Mouse (Mus musculus): ENCODE measurements around the gene Rapgef1.
"Not testable (repeated sequence)": the region's sequence is repeated elsewhere in the genome, so short reads cannot be mapped to it uniquely, and the experiment has no call there.

Gene Rapgef1

DNA sequence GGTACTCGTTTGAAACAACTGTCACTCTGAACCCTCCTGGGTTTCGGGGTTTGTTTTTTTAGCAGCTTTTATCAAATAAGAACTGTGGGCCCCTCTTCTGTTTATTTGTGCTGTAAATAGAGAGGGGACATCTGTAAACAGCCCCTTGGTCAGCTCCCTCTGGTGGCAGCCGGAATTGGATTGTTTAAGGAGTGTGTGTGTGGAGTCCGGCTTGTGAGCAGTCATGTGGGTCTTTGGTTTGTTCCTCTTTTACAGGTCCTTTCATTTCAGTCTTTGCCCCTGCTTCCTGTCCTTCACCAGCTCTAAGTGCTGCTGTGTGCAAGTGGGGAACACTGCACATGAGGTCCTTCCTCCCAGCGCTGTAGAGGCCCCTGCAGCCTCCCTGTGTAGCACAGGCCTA lies 119.8 kb downstream of the Rapgef1 start:
- DNase-seq (ENCODE audit: low spot score in 2 of 2): no peak

GRCm38 (mm10) chr2:29741207-29741606 lies 121.7 kb downstream of the Rapgef1 start:
- DNase-seq (ENCODE audit: low spot score in 2 of 2): no peak

DNA sequence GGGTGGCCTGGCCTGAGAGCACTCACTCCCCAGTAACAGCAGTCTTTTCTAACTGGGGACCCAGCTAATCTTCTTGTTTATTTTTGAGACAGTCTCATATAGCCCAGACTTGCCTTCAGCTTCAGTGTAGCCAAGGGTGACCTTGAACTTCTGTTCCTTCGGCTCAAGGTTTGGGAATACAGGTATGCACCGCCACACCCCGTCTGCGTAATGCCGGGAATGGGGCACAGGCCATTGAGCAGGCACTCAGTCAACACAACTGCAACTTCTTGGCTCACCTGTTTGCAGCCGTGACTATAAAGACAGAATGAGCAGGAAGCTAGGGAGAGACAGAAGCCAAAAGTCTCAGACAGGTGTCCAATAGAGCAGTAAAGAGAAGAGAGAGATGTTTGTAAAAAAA lies 124.7 kb downstream of the Rapgef1 start:
- no peak for DNase-seq (ENCODE audit: low spot score in 2 of 2)

DNA sequence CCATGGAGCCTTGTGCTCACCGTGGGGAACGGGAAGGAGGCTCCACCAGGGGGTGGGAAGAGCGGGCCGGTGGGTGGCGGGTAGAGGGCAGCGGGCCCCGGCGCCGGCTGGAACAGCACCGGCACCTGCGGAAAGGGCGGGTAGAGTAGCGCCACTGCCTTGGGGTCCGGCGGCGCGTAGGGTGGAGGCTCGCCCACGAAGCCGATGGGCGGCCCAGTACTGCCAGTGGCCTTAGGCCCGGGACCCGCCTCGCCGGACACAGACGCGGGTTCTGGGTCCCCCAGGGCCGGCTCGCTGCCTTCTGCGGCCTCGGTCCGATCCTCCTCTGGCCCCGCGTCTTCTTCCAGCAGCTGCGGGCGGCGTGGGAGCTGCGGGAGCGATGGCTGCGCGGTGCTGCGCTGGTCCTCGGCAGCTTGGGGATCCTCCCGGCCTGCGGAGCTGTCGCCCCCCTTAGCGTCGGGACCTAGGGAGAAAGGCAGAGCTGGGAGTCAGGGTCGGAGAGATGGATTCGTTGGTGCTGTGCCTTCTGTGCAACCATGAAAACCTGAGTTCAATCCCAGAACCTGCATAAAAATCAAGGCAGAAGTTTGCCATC lies 127.8 kb downstream of the Rapgef1 start:
- no peak for DNase-seq (ENCODE audit: low spot score in 2 of 2)

DNA sequence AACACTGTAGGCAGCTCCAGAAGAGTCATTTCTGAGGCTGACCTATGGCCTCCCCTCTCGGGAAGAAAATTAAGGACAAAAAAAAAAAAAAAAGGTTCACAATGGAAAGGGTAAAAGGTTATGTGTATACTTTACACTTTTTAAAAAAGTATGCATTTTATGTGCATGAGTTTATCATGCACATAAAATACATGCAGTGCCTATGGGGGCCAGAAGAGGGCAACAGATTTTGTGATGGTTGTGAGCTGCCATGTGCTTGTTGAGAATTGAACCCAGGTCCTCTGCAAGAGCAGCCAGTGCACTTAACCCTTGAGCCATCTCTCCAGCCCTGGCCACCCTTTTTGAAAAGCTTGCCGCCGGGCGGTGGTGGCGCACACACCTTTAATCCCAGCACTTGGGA lies 128.3 kb downstream of the Rapgef1 start:
- DNase-seq (ENCODE audit: low spot score in 2 of 2): no peak

- DNase-seq (ENCODE audit: low spot score in 2 of 2): no peak
Measured at GRCm38 (mm10) chr2:29748499-29748898, 129.0 kb downstream of the Rapgef1 start.

DNA sequence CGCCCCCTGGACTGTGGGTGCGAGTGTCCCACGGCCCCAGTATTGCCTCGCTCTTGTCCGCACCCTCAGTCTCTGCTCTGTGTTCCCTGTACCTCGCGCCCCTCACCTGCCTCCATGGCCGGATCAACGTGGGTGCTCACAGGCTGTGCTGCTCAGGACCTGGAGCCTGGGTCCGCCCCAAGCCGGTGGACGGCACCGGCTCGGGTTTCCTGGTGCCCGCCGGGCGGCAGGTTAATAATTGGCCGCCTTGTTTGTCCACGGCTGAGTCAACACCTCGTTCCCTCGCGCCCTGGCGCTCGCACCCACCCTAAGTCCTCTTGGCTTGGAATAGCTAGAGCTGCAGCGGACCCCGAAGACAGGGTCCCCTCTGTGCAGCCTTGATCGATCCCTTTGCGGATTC lies 132.0 kb downstream of the Rapgef1 start, which contains the start of gene Gm13420:
TSS of gene Gm13420 (minus strand) at position 189 of the 400 bp plus-strand sequence.
- DNase-seq (ENCODE audit: low spot score in 2 of 2): no peak

- no peak for DNase-seq (ENCODE audit: low spot score in 2 of 2)
Measured at GRCm38 (mm10) chr2:29752397-29752796, 132.9 kb downstream of the Rapgef1 start.

- DNase-seq (ENCODE audit: low spot score in 2 of 2): no peak
Measured at GRCm38 (mm10) chr2:29755693-29756092, 136.2 kb downstream of the Rapgef1 start.

DNA sequence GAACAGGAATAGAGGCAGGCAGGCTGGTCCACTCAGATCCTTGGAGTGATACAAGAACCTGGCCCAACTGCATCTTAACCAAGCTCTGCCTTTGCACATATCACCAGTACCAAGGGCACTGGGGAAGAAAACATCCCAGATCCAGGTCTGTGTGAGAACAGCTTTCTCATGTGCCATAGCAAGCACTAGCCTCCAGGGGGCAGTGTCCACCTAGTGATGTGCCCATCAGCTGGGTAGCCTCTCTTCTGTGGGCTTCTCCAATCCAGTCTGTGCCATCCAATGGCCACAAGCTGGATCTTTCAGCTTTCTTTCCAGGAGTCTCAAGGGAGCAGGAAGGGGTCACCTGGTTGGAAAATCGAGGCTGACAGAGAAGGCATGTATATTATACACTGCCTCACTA lies 145.3 kb downstream of the Rapgef1 start:
- DNase-seq (ENCODE audit: low spot score in 2 of 2): peak in 1 of 2 experiments; percentile 50

DNA sequence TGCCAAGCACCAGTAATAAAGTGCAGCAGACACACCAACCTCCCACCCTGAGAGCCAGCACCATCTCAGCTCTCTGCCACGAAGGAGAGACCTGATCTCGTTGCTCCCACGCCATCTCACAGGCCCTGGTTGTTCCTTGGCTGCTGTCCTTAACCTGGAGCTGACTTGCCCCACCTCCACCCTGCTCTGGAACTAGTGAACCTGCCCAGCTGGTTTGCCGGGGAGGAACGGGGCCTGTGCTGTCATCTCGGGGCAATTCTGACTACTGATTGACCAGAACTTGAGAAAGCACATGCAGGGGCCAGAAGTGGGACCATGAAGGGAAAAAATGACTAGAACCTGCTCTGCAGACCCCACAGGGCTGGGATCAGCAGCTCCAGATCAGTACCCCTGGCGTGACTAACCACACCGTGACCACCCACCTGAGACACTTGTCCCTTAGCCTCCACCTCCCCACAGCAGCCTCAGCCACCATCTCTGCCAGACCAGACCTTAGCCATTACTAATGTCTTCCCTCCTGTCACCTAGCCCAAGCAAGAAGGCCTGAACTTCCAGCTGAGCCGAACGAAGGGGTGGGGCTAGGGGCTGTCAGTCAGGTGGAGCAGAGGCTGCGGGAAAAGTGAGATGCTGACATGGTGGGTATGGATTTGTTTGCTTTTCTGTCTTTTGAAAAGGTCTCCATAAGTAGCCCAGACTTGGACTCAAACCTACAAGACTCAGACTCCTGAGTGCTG lies 148.6 kb downstream of the Rapgef1 start:
- no peak for DNase-seq (ENCODE audit: low spot score in 2 of 2)

GRCm38 (mm10) chr2:29768901-29769300 lies 149.4 kb downstream of the Rapgef1 start:
- DNase-seq (ENCODE audit: low spot score in 2 of 2): no peak

- DNase-seq (ENCODE audit: low spot score in 2 of 2): no peak
Measured at GRCm38 (mm10) chr2:29770162-29770561, 150.6 kb downstream of the Rapgef1 start.

DNA sequence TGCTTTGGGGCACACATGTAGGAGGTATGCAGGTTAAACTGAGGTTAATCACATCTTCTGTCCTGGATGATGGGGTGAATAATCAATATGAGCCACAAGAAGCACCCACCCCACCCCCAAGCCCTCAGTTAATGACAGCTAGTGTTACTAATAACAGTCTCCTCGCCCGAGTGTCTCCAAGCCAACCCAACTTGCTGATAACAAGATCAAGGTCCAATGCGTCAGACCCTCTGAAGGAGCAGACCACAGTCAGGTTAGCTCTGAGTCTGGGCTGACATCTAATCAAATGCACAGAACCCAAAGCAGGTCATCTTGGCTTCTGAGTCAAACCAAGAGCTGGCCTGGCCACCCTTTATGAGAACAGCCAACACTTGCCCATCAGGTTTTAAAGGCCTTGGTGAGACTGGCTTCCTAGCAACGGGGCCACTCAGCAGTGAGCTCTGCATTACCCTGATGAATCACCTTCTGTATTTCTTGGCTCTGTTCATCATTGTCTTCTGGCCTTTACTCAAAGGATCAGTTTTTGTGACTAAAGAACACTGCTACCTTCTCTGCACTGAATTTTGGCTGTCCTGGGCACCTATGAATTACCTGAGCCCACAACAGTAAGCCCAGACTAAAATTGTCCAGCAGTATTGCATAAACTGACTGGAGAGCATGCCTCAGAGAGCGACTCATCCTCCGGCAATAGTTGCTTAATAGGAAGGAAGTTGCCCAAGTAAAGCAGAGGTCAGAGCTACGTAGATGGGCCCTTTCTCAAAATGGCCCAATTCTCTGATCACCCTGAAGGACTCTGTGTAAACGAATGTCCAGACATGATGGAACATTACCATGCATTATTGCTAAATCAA lies 152.3 kb downstream of the Rapgef1 start:
- DNase-seq (ENCODE audit: low spot score in 2 of 2): no peak

DNA sequence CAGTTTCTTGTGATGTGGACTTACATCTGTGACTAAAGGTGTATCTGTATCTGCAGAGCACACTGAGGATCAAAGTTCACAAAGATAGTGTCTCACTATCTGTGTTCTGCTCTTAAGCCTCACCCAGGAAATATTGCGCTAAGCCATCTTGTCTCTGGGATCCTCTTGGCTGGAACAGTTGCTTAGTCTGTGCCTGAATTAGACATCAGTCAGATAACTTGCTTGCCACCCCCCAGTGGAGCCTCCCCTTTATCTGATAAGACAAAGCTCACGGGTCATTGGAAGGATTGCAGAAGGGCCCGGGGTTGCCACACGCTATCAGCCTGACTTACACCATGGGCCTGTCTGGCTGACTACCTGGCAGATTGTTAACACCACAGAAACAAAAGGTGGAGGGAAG lies 153.8 kb downstream of the Rapgef1 start:
- no peak for DNase-seq (ENCODE audit: low spot score in 2 of 2)

DNA sequence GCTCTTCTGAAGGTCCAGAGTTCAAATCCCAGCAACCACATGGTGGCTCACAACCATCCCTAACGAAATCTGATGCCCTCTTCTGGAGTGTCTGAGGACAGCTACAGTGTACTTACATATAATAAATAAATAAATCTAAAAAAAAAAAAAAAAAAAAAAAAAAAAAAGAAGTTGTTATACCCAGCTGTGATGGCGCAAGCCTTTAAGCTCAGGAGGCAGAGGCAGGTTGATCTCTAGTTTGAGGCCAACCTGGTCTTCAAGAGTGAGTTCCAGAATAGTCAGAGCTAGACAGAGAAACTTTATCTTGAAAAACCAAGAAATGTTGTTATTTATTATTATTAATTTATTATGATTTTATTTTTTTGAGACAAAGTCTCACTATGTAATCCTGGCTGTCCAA lies 161.7 kb downstream of the Rapgef1 start:
- not testable (repeated sequence) for DNase-seq (ENCODE audit: low spot score in 2 of 2)

DNA sequence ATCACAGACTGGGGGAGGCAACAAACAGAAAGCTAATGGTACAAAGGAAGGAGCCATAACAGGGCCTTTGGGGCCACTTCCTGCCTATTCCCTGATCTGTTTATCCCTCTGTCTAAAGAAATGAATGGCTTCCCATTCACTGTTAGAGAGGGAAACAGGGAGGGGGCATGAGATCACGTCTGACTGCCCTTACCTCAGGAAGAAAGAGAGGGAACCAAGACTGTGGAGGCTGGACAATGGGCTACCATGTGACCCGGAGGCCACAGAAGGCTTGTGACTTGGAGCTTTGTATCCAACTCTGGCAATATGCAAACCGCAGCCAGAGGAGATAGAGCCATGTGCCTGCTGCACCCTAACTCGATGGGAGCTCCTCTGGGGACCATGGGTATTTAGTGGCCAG lies 164.8 kb downstream of the Rapgef1 start:
- DNase-seq (ENCODE audit: low spot score in 2 of 2): no peak

DNA sequence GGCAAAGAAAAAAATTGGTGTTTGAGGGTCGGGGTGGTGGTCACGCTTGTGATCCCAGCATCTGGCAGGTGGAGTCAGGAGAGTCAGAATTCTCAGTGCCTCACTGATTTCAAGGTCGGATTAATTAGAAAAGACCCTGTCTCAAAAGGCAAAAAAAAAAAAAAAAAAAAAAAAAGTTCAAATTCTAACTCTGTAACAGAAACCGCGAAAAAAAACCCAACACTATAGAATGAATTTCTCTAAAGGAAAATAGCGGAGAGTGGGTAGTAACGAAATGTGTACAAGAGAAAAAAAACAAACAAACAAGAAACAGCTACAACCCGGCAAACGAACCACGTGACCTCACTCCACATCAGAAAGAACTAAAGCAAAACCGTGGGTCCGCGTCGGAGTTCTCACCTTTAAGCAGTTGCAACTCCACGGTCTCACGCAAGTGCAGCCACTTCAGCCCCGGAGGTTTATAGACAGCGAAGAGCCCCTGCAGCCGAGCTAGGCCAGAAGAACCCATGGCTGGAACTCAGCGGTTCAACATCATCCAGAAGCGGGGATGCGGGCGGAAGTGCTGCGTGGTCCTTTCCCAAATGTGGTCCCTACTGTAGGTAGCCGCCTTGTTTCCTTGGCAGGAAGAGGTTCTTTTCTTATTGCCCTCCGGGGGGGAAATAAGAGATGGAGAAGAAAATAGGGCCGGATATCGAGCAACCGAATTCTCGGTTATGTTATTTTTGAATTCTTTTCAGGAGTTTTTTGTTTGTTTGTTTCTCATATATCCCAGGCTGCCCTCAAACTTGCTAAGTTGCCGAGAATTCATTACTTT lies 167.8 kb downstream of the Rapgef1 start, which contains the start of gene Coq4:
TSS of gene Coq4 (plus strand) at position 390 of the 814 bp plus-strand sequence.
- peak; percentile 85 to 88 for DNase-seq (ENCODE audit: low spot score in 2 of 2)

- peak; percentile 60 to 71 for DNase-seq (ENCODE audit: low spot score in 2 of 2)
Measured at GRCm38 (mm10) chr2:29787937-29788681, 168.6 kb downstream of the Rapgef1 start, which contains the start of gene Trub2. Gene Trub2 (minus strand): TSS chr2:29788502.

Measured in frontal cortex, postnatal 25 days (tissue).